Mouse (Mus musculus) neural tube, embryonic 12.5 days (tissue): ENCODE results near the gene Wdr48. TPM values are rescaled to one million over a fixed set of nuclear protein-coding genes. Genes with fewer than 3 reads are reported as not detected.

Experiments used
- ATAC-seq: fragments of 200-750 bp; cut with Nextera tagmentation; 2 replicates; pipeline ENCODE4 v1.8.0; 2017; ENCODE audit warnings: low read depth, mild to moderate bottlenecking, moderate TSS enrichment, moderate library complexity; ENCODE audit not compliant: low FRiP score
- H3K27ac ChIP-seq: fragments of 300-500 bp; sonication (generic); 2 replicates; pipeline ENCODE4 v1.5.1; 2016
- H3K27me3 ChIP-seq: fragments of 300-500 bp; sonication (generic); replicated peaks from 2 replicates; pipeline ENCODE4 v1.6.1; 2016; ENCODE audit warnings: mild to moderate bottlenecking
- H3K36me3 ChIP-seq: fragments of 300-500 bp; sonication (generic); 2 replicates; pipeline ENCODE4 v1.6.1; 2016; ENCODE audit warnings: mild to moderate bottlenecking
- H3K4me1 ChIP-seq: fragments of 300-500 bp; sonication (generic); 2 replicates; pipeline ENCODE4 v1.6.1; 2016
- H3K4me2 ChIP-seq: fragments of 300-500 bp; sonication (generic); replicated peaks from 2 replicates; pipeline ENCODE4 v1.6.1; 2016; ENCODE audit warnings: mild to moderate bottlenecking
- H3K4me3 ChIP-seq: fragments of 300-500 bp; sonication (generic); 2 replicates; pipeline ENCODE4 v1.5.1; 2016
- H3K9ac ChIP-seq: fragments of 300-500 bp; sonication (generic); 2 replicates; pipeline ENCODE4 v1.6.1; 2016; ENCODE audit warnings: mild to moderate bottlenecking
- H3K9me3 ChIP-seq: fragments of 300-500 bp; sonication (generic); 2 replicates; pipeline ENCODE4 v1.6.1; 2016; ENCODE audit warnings: mild to moderate bottlenecking
- WGBS: fragments of 180-500 bp; shearing (Covaris S2); methylation state at CpG from one replicate; pipeline ENCODE4 v1.1.7; 2016; 5-methylcytosine and 5-hydroxymethylcytosine counted together
- polyA plus RNA-seq: library from polyadenylated mRNA; unstranded; fragments of >200 nt; fragmentation: Nextera tagmentation; extraction: Ambion mirVana; gene quantifications from 2 replicates; pipeline ENCODE4 v1.2.1, GENCODE M21; 2016

Gene Wdr48
- polyA plus RNA-seq, 1 experiment from 2014 or later: 67.7 TPM

DNA sequence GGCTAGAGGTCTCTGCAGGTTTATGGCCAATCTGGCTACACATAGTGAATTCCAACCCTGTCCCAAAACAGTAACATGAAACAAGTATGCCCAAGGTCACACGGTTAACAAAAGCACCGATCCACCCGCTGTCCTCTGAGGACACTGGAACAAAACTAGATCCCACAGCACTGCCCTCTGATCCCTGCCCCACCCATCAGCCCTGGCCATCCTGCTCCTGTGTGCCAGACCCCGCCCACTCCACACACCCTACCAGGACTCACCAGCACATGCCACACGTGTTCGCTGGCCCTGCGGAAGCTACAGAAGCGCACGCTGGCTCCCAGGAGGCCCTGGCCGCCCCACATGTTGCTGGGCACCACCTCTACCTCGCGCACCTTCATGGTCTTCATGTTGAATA is 37.7 kb downstream of the Wdr48 start:
- no peak overlapping the region for H3K27ac ChIP-seq
- no peak overlapping the region for H3K4me3 ChIP-seq
- WGBS: 93% methylated on average over 12 of the region's 12 CpGs
- H3K4me2 ChIP-seq: no peak overlapping the region
- H3K36me3 ChIP-seq: peaks cover 39% of the 10 kb centered on the region
- H3K27me3 ChIP-seq: no peaks in the 10 kb centered on the region
- H3K4me1 ChIP-seq: peaks cover 10% of the 10 kb centered on the region
- no peaks in the 10 kb centered on the region for H3K9me3 ChIP-seq
- ATAC-seq: no peak
- H3K9ac ChIP-seq: no peak overlapping the region

DNA sequence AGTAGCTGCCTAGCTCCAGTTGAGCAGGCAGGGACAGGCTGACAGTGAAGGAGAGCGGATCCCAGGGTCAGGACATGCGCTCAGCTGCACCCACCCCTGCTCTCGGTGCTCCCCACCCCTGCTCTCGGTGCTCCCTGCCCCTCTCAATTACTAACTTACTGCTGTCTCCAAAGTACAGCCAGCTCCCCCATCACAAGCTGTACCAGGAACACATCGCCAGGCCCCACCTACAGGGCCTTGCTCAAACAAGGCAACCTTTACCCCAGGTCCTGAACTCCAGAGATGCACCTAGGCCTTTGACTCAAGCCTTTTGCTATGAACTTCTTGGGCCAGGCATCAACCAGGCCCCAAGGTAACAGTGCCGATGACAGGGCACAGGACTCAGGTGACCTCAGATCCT is 39.0 kb downstream of the Wdr48 start:
- Histone ChIP-seq H3K4me1 (peaks cover 17% of the 10 kb centered on the region), H3K27me3 (no peaks in the 10 kb centered on the region), H3K9ac (no peak overlapping the region), H3K27ac (no peak overlapping the region), H3K36me3 (peaks cover 28% of the 10 kb centered on the region), H3K4me3 (no peak overlapping the region), H3K4me2 (no peak overlapping the region), H3K9me3 (no peaks in the 10 kb centered on the region)
- ATAC-seq: no peak
- 94% methylated on average over 6 of the region's 6 CpGs for WGBS

DNA sequence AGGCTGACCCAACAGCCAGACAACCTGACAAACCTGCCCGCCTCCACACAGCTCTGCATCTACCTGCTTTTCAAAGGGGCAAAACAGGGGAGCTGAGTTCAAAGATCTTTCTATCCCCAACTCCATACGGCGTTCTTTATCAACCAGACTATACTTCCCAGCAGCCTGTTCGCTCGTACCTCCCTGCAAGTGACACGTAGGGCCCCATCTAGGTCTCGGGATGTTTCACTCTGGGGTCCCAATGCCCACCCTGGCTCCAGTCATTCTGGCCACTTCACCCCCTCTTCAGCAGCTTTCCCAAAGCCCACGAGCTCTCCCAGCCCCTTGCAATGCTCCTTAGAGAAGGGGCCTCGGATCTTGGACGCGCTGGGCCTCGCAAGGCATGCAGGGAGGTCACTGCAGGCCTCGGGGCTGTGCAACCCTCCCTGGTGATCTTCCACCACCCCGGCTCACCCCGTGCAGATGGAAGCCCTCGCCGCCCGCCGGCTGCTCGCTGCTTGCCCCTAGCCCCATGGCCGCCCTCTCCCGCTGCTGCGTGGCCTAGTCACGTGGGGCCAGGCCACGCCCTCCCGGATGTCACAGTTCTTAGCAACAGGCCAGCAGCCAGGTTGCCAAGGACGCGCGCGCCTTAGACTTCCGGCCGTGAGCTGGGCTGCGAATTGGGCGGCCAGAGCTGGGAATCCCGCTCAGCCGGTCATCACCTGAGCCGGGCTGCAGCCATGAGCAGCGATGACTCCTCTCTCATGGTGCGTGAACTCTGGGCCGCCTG is 42.5 kb downstream of the Wdr48 start, which contains the start of the genes Gorasp1 and Ttc21a:
Gene Gorasp1 (minus strand): TSS at position 561 of the 769 bp plus-strand sequence.
Gene Ttc21a (plus strand): TSS at position 602 of the 769 bp plus-strand sequence.
- H3K4me3 ChIP-seq: peak within 1 kb of the TSS; percentile 55
- peaks cover 17% of the 10 kb centered on the region for H3K4me1 ChIP-seq
- H3K27ac ChIP-seq: no peak within 1 kb of the TSS
- H3K36me3 ChIP-seq: peaks cover 3% of the 10 kb centered on the region; the same call in 1 of the 2 replicates
- H3K27me3 ChIP-seq: no peaks in the 10 kb centered on the region
- WGBS: 3% methylated on average over 40 of the region's 40 CpGs
- H3K4me2 ChIP-seq: peak within 1 kb of the TSS; percentile 77
- ATAC-seq: peak; percentile 98
- H3K9ac ChIP-seq: peak within 1 kb of the TSS; percentile 87
- H3K9me3 ChIP-seq: no peaks in the 10 kb centered on the region

DNA sequence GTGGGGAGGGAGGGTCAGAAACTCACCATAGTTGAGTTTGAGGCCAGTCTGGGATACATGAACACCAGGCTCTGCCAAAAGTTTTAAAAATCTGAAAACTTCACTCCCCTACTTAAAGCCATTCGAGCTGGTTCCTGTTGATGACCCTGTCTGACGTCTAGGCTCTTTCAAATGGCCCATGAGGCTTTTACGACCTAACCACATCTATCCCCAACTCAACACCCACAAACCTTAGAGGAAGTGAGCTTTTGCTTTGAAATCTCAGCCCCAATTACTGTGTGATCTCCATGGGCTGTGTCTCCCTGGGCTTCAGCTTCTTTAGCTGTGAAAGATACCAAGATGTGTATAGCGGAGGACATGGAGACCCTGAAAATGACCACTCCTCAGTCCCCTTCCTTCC is 43.8 kb downstream of the Wdr48 start:
- Histone ChIP-seq H3K4me1 (peaks cover 17% of the 10 kb centered on the region), H3K9me3 (no peaks in the 10 kb centered on the region), H3K27ac (no peak overlapping the region), H3K27me3 (no peaks in the 10 kb centered on the region), H3K4me3 (no peak overlapping the region), H3K9ac (no peak overlapping the region), H3K4me2 (no peak overlapping the region), H3K36me3 (no peaks in the 10 kb centered on the region)
- no peak for ATAC-seq
- WGBS: 71% methylated on average over 4 of the region's 4 CpGs

DNA sequence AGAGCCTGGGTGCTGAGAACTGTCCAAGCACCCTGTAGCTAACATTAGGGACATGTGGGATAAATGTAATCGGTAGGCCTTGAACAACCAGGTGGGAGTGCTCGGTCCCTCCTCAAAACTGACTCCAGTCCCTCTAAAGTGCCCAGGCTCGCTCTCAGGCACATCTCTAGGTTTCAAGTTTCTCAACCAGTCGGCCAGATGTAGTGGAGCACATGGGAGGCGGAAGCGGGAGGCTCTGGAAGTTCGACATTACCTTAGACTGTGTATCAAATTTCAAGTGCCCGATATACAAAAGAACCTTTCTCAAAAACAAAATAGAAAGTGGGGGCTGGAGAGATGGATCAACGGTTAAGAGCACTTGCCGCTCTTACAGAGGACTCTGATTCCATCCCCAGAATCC is 45.0 kb downstream of the Wdr48 start:
- Histone ChIP-seq H3K27me3 (no peaks in the 10 kb centered on the region), H3K36me3 (no peaks in the 10 kb centered on the region), H3K4me2 (no peak overlapping the region), H3K4me1 (peaks cover 17% of the 10 kb centered on the region), H3K27ac (no peak overlapping the region), H3K9me3 (no peaks in the 10 kb centered on the region), H3K4me3 (no peak overlapping the region), H3K9ac (no peak overlapping the region)
- ATAC-seq: no peak
- 77% methylated on average over 10 of the region's 10 CpGs for WGBS

DNA sequence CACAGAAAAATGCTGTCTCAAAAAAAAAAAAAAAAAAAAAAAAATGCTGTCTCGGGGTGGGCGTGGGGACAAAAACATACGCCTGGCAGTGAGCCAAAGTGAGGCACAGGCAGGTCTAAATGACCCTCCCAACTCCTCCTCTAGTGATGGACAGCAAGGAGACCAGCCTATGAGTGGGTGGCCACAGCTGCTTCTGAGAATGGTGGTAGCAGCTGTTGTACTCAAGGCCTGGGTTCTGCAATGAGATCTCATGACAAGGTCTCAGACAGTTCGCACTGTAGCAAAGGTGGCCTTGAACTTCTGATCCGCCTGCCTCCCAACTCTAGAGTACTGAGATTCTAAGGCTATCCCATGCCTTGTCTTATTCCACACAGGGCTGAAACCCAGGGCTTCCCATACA is 46.7 kb downstream of the Wdr48 start:
- no peak overlapping the region for H3K27ac ChIP-seq
- WGBS: 81% methylated on average over 5 of the region's 5 CpGs
- H3K36me3 ChIP-seq: no peaks in the 10 kb centered on the region
- H3K9ac ChIP-seq: no peak overlapping the region
- no peaks in the 10 kb centered on the region for H3K27me3 ChIP-seq
- ATAC-seq: no peak
- H3K4me1 ChIP-seq: peaks cover 15% of the 10 kb centered on the region
- H3K9me3 ChIP-seq: no peaks in the 10 kb centered on the region
- H3K4me2 ChIP-seq: no peak overlapping the region
- no peak overlapping the region for H3K4me3 ChIP-seq

DNA sequence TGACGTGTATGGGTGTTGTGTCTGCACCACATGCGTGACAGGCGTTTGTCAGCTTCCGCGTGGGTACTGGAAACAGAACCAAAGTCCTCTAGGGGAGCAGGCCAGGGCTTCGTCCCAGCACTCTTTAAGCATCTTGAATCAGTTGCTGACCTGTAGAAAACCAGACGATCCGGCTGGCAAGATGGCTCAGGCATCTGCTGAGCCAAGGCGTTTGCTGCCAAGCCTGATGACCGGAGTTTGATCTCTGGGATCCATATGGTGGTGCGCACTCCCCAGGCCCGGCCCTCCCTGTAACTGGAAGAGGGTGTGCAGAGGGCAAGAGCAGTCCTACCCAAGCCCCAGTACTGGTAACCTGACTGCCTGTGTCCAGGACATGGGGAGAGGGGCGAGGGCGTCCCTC is 47.2 kb downstream of the Wdr48 start:
- WGBS: 88% methylated on average over 14 of the region's 14 CpGs
- Histone ChIP-seq H3K4me1 (peaks cover 10% of the 10 kb centered on the region; the same call in 1 of the 2 replicates), H3K27me3 (no peaks in the 10 kb centered on the region), H3K9me3 (no peaks in the 10 kb centered on the region), H3K9ac (no peak overlapping the region), H3K4me3 (no peak overlapping the region), H3K36me3 (no peaks in the 10 kb centered on the region), H3K27ac (no peak overlapping the region), H3K4me2 (no peak overlapping the region)
- ATAC-seq: no peak

DNA sequence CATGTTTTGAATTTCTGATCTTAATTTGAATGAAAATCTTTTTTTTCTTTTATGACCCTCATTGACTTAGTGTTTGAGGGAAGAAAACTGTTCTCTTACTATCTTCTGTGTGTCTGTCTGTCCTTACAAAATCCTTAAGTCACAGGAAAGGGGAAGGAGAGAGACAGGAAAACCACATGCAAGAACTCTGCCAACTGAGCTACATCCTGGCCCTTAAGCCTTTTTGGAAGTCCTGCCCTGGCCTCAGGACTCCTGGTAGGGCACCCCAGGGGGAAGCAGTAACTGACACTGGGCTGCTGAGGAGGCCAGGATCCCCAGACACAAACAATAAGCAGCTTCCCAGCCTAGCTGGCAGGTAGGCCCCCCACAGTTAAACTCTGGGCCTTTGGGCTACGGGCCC is 48.6 kb downstream of the Wdr48 start:
- H3K4me3 ChIP-seq: no peak overlapping the region
- H3K9ac ChIP-seq: no peak overlapping the region
- no peaks in the 10 kb centered on the region for H3K36me3 ChIP-seq
- no peak overlapping the region for H3K27ac ChIP-seq
- H3K27me3 ChIP-seq: no peaks in the 10 kb centered on the region
- H3K4me1 ChIP-seq: no peaks in the 10 kb centered on the region
- 70% methylated on average over 1 of the region's 1 CpGs for WGBS
- H3K9me3 ChIP-seq: no peaks in the 10 kb centered on the region
- no peak overlapping the region for H3K4me2 ChIP-seq
- no peak for ATAC-seq

DNA sequence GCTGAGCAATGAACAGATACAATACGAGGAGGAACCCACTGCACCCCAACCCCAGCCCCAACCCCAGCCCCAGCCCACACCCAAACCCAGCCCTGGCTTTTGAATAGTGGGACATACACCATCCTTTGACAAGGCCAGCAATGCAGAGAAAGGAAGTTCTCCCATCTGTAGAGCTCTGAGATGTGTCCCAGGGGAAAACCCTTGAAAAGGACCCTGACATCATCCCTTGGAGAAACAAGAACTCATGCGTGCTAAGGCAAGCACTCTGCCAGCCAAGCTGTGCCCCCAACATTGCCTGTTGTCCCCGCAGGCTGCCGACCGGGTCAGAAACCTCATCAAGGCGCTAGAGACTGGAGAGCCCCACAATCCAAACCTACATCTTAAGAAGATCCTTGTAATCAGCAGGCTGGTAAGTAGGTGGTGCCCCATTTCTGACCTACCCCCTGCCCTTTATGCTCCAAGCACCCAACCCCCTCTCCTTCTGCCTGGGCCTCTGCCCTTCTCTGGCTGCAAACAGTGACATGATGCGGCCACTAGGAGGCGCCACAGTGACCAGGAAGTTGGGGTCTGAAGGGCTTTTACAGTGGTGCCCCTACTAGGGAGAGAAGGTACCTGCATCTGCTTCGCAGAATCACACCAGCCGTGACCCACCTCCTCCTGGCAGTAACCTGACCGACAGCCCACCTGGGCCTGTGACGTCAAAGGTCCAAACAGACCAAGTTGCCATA is 50.7 kb downstream of the Wdr48 start:
- WGBS: 80% methylated on average over 12 of the region's 12 CpGs
- H3K9me3 ChIP-seq: no peaks in the 10 kb centered on the region
- ATAC-seq: no peak

DNA sequence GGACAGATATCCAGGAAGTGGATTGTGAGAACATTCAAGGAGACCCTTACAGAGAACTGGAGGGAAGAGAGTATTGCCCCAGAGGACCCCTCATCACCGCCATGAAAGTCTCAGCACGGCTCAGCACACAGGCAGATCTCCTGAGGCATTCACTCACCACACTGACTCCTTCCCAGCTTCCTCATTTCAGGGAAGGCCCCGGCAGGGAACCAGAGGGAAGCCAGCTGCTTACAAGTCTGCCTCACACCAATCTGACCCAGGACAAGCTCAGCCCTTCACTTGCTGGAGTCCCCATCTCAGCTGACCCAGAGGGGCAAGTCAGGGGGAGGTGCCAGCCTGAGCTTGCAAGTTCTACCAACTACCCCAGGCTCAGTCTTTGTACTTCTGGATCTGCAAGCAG is 54.1 kb downstream of the Wdr48 start:
- no peak for ATAC-seq
- H3K36me3 ChIP-seq: no peaks in the 10 kb centered on the region
- H3K27me3 ChIP-seq: no peaks in the 10 kb centered on the region
- no peak overlapping the region for H3K9ac ChIP-seq
- WGBS: 67% methylated on average over 3 of the region's 3 CpGs
- H3K27ac ChIP-seq: no peak overlapping the region
- no peak overlapping the region for H3K4me3 ChIP-seq
- H3K9me3 ChIP-seq: no peaks in the 10 kb centered on the region
- H3K4me1 ChIP-seq: no peaks in the 10 kb centered on the region
- H3K4me2 ChIP-seq: no peak overlapping the region

More for the DNA sequence above, 50.7 kb downstream of the Wdr48 start:
- Histone ChIP-seq H3K4me3 (no peak overlapping the region), H3K27ac (no peak overlapping the region), H3K4me1 (no peaks in the 10 kb centered on the region), H3K9ac (no peak overlapping the region), H3K27me3 (no peaks in the 10 kb centered on the region), H3K36me3 (no peaks in the 10 kb centered on the region), H3K4me2 (no peak overlapping the region)

DNA sequence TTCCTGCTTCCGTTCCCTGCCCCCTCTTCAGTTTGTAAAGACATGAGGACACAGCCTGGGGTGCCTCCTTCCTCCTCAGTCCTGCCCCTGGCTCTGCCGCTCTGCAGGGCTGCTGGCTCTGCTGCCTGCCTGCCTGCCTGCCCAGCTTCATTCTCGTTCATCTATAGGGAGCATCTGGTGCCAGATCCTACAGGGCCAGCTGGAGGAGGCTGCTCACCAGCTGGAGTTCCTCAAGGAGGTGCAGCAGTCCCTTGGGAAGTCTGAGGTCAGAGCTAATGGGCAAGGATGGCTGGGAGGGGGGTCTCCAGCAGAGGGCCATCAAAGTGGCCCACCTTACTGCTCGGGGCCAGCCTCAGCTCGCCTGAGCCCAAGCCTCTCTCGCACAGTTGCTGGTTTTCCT is 55.8 kb downstream of the Wdr48 start:
- no peak overlapping the region for H3K4me2 ChIP-seq
- no peaks in the 10 kb centered on the region for H3K9me3 ChIP-seq
- no peaks in the 10 kb centered on the region for H3K36me3 ChIP-seq
- ATAC-seq: no peak
- no peaks in the 10 kb centered on the region for H3K4me1 ChIP-seq
- no peak overlapping the region for H3K4me3 ChIP-seq
- 46% methylated on average over 6 of the region's 6 CpGs for WGBS
- no peaks in the 10 kb centered on the region for H3K27me3 ChIP-seq
- H3K27ac ChIP-seq: no peak overlapping the region
- no peak overlapping the region for H3K9ac ChIP-seq

DNA sequence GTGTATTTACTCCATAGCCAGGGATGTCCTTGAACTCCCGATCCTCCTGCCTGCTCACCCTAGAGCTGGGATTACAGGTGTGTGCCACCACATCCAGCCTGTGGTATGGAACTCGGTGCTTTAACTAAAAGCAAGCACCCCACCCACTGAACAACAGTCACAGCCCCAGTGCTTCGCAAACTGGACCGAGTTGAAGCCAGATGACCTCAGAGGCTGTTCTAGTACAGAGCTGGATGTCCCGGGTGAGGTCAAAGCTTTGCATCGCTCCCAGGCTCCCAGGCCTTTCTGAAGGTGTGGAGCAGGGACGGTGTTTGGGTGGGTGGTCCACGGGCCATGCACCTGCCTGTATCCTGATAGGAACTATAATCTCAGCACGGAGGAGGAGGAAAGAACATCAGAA is 56.7 kb downstream of the Wdr48 start:
- no peaks in the 10 kb centered on the region for H3K9me3 ChIP-seq
- H3K9ac ChIP-seq: no peak overlapping the region
- no peaks in the 10 kb centered on the region for H3K4me1 ChIP-seq
- H3K4me3 ChIP-seq: no peak overlapping the region
- ATAC-seq: no peak
- H3K36me3 ChIP-seq: no peaks in the 10 kb centered on the region
- H3K27me3 ChIP-seq: no peaks in the 10 kb centered on the region
- H3K4me2 ChIP-seq: no peak overlapping the region
- no peak overlapping the region for H3K27ac ChIP-seq
- 87% methylated on average over 9 of the region's 9 CpGs for WGBS
